Mouse (Mus musculus) urinary bladder, postnatal 14 days (tissue): ENCODE measurements at regions not wholly inside any gene's neighbourhood (a gene's known extent, or its start where the extent isn't known, plus 50 kb on each side); places are given as distances from the start of the nearest gene placed in this dataset.
"Not testable (repeated sequence)": the region's sequence is repeated elsewhere in the genome, so short reads cannot be mapped to it uniquely, and the experiment has no call there.

Experiments used
- DNase-seq: peaks from one replicate; pipeline ENCODE4 v3.0.0; 2021; ENCODE audit warnings: low spot score

GRCm38 (mm10) chr13:82058131-82058731, 275.4 kb downstream of the Cetn3 start:
- DNase-seq: no peak

DNA sequence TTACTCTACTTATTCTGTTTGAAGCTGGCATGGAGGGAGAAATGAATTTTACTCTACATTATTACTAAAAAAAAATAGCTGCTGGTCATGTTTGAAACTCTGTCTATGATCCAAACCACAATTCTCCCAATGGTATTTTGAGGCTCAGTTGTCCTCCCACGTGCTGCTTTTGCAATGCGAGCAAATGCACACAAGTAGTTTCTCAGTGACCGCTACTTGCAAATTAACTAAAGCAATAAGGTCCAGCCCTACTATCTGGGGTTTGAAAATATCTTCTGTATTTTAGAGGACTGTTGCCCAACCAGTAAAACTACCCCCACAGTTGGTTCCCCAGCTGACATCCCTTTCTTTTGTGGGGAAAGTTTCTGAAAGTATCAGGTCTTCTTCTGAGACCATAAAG, 276.0 kb downstream of the Cetn3 start:
- no peak for DNase-seq

GRCm38 (mm10) chr13:82059498-82059897, 276.6 kb downstream of the Cetn3 start:
- DNase-seq: peak; percentile 21

- not testable (repeated sequence) for DNase-seq
Measured at GRCm38 (mm10) chr13:82063880-82064279, 281.0 kb downstream of the Cetn3 start.

GRCm38 (mm10) chr13:82066174-82066573, 283.3 kb downstream of the Cetn3 start:
- DNase-seq: no peak

- no peak for DNase-seq
Measured at GRCm38 (mm10) chr13:82066674-82067270, 283.9 kb downstream of the Cetn3 start.

- no peak for DNase-seq
Measured at GRCm38 (mm10) chr13:82072449-82072848, 289.6 kb downstream of the Cetn3 start.

DNA sequence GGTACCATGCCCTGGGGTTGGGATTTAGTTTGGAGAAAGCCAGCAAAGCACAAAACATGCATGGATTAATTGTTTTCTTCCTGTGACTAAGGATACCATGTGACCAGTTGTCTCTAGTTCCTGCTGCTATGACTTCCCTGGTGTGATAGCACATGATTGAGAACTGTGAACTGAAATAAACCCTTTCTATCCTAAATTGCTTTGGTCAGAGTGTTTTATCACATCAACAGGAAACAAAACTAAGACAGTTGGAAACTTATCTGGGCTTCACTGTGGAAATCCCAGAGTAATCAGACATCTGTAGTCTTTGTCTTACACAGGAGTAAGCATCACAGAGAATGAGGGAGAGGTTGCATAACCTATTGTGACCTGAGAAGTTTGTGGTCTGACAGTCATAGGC, 290.5 kb downstream of the Cetn3 start:
- DNase-seq: no peak

DNA sequence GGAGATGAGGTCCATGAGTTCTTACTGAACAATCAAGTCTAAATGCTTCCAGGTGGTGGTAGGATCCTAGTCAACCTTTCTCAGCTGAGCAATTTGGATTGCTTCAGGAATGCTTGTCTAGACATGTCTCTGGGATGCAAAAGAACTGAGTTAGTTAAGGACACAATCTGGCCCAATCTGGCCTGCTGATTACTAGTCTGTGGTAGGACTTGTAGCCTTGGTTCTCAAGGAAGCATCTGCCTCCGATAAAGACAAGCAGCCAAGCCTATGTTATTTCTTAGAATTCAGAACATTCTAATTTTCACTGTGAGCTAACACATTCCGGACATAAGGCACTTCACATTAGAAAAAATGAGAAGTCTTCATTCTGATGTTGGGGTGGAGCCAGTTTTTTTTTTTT, 298.5 kb downstream of the Cetn3 start:
- no peak for DNase-seq

- DNase-seq: no peak
Measured at GRCm38 (mm10) chr13:82087635-82088034, 304.8 kb downstream of the Cetn3 start.

- DNase-seq: peak; percentile 17
Measured at GRCm38 (mm10) chr13:82092186-82092585, 309.3 kb downstream of the Cetn3 start.

- no peak for DNase-seq
Measured at GRCm38 (mm10) chr13:82106032-82106431, 323.2 kb downstream of the Cetn3 start.

- DNase-seq: no peak
Measured at GRCm38 (mm10) chr13:82129777-82130735, 347.2 kb downstream of the Cetn3 start.
